Mouse (Mus musculus) hindbrain, embryonic 10.5 days (tissue): ENCODE data around the gene Ccdc83. TPM values are rescaled to one million over a fixed set of nuclear protein-coding genes. Genes with fewer than 3 reads are reported as not detected.

Experiments
- DNase-seq: peaks from one replicate; pipeline ENCODE4 v3.0.0-alpha.2; 2017; ENCODE audit warnings: low spot score
- H3K27ac ChIP-seq: fragments of 300-500 bp; sonication (generic); 2 replicates; pipeline ENCODE4 v1.5.1; 2016; ENCODE audit warnings: mild to moderate bottlenecking, moderate library complexity
- H3K27me3 ChIP-seq: fragments of 300-500 bp; sonication (generic); 2 replicates; pipeline ENCODE4 v1.6.1; 2016; ENCODE audit warnings: mild to moderate bottlenecking; ENCODE audit not compliant: poor library complexity, insufficient read depth, severe bottlenecking
- H3K36me3 ChIP-seq: fragments of 300-500 bp; sonication (generic); 2 replicates; pipeline ENCODE4 v1.6.1; 2016; ENCODE audit warnings: mild to moderate bottlenecking, moderate library complexity
- H3K4me1 ChIP-seq: fragments of 300-500 bp; sonication (generic); replicated peaks from 2 replicates; pipeline ENCODE4 v1.6.1; 2016; ENCODE audit warnings: mild to moderate bottlenecking
- H3K4me3 ChIP-seq: fragments of 300-500 bp; sonication (generic); 2 replicates; pipeline ENCODE4 v1.5.1; 2016; ENCODE audit warnings: mild to moderate bottlenecking, moderate library complexity
- H3K9me3 ChIP-seq: fragments of 300-500 bp; sonication (generic); 2 replicates; pipeline ENCODE4 v1.6.1; 2016; ENCODE audit warnings: mild to moderate bottlenecking, moderate library complexity
- WGBS: fragments of 180-500 bp; shearing (Covaris S2); methylation state at CpG from one replicate; pipeline ENCODE4 v1.1.7; 2016; 5-methylcytosine and 5-hydroxymethylcytosine counted together
- polyA plus RNA-seq: library from polyadenylated mRNA; unstranded; fragments of >200 nt; fragmentation: Nextera tagmentation; extraction: Ambion mirVana; gene quantifications from 2 replicates; pipeline ENCODE4 v1.2.1, GENCODE M21; 2016

The Ccdc83 gene
- not detected in 2 replicates for polyA plus RNA-seq

DNA sequence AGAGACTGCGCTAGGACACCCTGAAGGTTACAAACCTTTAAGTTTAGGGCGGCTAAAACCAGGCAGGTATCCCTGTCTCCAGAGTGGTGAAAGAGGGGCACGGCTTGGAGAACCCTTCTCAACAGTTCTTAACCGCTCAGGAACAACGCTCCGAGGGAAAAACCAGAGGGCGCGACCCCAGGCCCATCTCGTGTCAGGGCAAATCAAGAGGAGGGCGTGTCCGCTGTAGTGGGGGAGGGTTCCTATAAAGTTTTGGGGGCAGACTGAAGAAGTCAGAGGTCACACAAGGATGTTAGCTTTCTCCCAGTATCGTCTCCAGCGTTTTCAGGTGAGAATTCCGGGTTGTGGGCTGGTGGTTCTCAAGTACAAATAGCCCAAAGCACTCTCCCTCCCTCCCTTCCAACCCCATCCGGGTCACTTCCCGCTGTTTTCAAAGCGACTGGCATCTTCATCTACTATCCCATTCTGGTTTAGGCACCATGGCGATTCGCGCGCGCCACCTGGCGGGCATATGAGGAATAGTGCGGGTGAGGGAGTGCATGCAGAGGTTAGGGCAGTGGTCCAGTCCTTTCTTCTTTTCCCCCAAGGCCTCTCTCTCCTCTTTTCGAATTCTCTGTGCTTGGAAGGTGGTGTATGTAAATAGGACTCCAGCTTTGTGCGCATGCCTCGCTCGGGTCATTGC is at the start of gene Ccdc83:
Gene Ccdc83 (minus strand): TSS at position 489 of the 682 bp plus-strand sequence.
- DNase-seq: peak; percentile 88
- Histone ChIP-seq H3K27me3 (no peaks in the 10 kb centered on the region), H3K36me3 (no peaks in the 10 kb centered on the region), H3K27ac (peak within 1 kb of the TSS; percentile 80), H3K4me1 (peaks cover 17% of the 10 kb centered on the region), H3K4me3 (peak within 1 kb of the TSS; percentile 44), H3K9me3 (no peaks in the 10 kb centered on the region)
- WGBS: 7% methylated on average over 28 of the region's 28 CpGs

DNA sequence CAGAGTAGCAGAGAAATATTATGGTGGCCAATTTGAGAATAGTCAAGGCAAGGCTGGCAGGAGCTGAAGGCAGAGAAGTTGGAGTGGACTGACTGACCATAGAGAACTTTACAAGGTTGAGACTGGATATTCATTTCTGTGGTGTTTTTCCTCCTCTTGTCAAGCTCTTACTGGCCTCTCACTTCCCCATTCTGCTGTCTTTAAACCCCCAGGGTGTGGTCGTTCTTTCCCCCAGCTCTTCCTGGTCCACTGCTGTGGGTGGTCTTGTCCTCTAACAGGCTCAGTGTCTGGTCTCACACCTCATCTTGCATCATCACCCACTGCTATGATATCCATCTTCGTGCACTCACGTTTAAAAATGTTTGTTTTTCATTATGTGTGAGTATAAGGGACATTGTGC is 47.8 kb upstream of the Ccdc83 start:
- Histone ChIP-seq H3K9me3 (no peaks in the 10 kb centered on the region), H3K4me1 (no peaks in the 10 kb centered on the region), H3K36me3 (no peaks in the 10 kb centered on the region), H3K4me3 (no peak overlapping the region), H3K27ac (no peak overlapping the region), H3K27me3 (no peaks in the 10 kb centered on the region)
- 80% methylated on average over 3 of the region's 3 CpGs for WGBS
- DNase-seq: no peak

DNA sequence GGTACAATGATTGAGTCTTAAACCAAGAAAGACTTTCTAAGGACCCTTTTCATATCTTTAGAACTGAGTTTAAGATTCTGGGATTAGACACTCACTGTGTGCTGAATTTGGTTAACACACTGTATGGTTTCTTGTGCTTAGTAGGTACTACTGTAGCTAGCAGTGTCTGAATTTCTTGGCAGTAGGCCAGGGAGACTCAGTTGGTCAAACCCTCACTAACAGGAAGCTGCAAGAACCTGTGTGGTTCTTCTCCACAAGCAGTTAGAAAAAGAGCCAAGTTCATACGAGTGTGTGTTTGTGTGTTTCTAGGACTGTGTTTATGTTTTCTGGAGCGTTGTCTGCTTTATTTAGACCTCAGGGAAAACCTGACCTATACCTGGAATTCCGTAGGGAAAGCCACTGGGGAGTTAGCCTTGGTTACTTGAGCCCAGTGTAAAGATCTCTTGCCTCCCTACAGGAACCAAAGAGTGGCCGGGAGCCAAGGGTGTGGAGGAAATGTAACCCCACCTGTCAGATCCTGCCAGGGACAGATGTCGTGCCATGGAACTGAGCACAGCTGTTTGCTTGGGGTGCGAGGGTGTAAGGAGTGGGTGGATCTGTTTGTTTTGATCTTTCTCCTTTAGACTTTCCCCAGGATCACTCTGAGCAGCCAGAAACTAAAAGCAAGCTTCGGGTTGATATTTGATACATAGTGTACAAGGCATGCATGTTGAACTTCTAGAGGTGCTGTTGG is 46.7 kb upstream of the Ccdc83 start:
- WGBS: 71% methylated on average over 7 of the region's 7 CpGs
- Histone ChIP-seq H3K27me3 (0 out of 2 replicates have a peak, but pooled peaks cover 7% of the 10 kb centered on the region), H3K4me3 (no peak overlapping the region), H3K36me3 (no peaks in the 10 kb centered on the region), H3K9me3 (no peaks in the 10 kb centered on the region), H3K4me1 (peaks cover 1% of the 10 kb centered on the region; the same call in 1 of the 2 replicates), H3K27ac (no peak overlapping the region)
- DNase-seq: no peak

- no peak overlapping the region for H3K4me3 ChIP-seq
- H3K4me1 ChIP-seq: peaks cover 28% of the 10 kb centered on the region
- H3K27ac ChIP-seq: no peak overlapping the region
- H3K36me3 ChIP-seq: no peaks in the 10 kb centered on the region
- no peaks in the 10 kb centered on the region for H3K9me3 ChIP-seq
- DNase-seq: no peak
- peaks cover 22% of the 10 kb centered on the region for H3K27me3 ChIP-seq
- WGBS: 78% methylated on average over 6 of the region's 6 CpGs
These were observed 42.4 kb upstream of the Ccdc83 start for GRCm38 (mm10) chr7:90308003-90308402.

GRCm38 (mm10) chr7:90306968-90307367 is 41.4 kb upstream of the Ccdc83 start:
- peaks cover 37% of the 10 kb centered on the region for H3K4me1 ChIP-seq
- H3K27me3 ChIP-seq: peaks cover 30% of the 10 kb centered on the region
- no peaks in the 10 kb centered on the region for H3K36me3 ChIP-seq
- 82% methylated on average over 1 of the region's 1 CpGs for WGBS
- peak overlapping the region; percentile 70 for H3K27ac ChIP-seq
- no peak overlapping the region for H3K4me3 ChIP-seq
- DNase-seq: no peak
- H3K9me3 ChIP-seq: no peaks in the 10 kb centered on the region

DNA sequence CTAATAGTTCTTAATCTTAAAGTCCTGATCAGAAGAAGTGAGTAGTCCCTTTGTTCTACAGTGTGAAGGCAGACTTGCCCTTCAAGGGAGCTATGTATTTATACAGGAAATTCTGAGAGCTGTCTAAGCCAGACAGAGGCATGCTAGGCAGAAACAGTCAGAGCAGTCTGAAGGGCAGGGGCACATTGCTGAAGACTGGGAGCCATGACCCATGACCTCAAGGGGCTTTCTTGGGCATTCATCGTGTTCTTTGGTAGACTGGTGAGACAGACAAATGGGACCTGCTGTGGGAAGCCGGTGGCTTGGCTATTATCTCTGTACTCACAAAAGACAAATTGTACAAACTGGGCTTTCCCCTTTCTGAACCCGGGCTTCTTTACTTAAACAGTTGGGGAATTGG is 40.5 kb upstream of the Ccdc83 start:
- Histone ChIP-seq H3K4me3 (no peak overlapping the region), H3K4me1 (peaks cover 37% of the 10 kb centered on the region), H3K27me3 (peaks cover 38% of the 10 kb centered on the region), H3K36me3 (no peaks in the 10 kb centered on the region), H3K27ac (peak overlapping the region; percentile 67; the same call in 1 of the 2 replicates), H3K9me3 (no peaks in the 10 kb centered on the region)
- WGBS: 12% methylated on average over 3 of the region's 3 CpGs
- peak; percentile 79 for DNase-seq

GRCm38 (mm10) chr7:90302647-90303552 is 37.3 kb upstream of the Ccdc83 start:
- Histone ChIP-seq H3K4me1 (peaks cover 37% of the 10 kb centered on the region), H3K27me3 (peaks cover 52% of the 10 kb centered on the region), H3K4me3 (peak overlapping the region; percentile 72), H3K36me3 (no peaks in the 10 kb centered on the region), H3K27ac (peak overlapping the region; percentile 84), H3K9me3 (no peaks in the 10 kb centered on the region)
- 5% methylated on average over 27 of the region's 27 CpGs for WGBS
- peak; percentile 29 for DNase-seq

GRCm38 (mm10) chr7:90301942-90302646 is 36.5 kb upstream of the Ccdc83 start, which contains the start of gene Sytl2:
Sytl2 (plus strand) TSS chr7:90302252.
- H3K4me3 ChIP-seq: peak within 1 kb of the TSS; percentile 72
- no peaks in the 10 kb centered on the region for H3K36me3 ChIP-seq
- H3K9me3 ChIP-seq: no peaks in the 10 kb centered on the region
- H3K27me3 ChIP-seq: peaks cover 49% of the 10 kb centered on the region
- H3K27ac ChIP-seq: peak within 1 kb of the TSS; percentile 84
- peaks cover 34% of the 10 kb centered on the region for H3K4me1 ChIP-seq
- DNase-seq: peak; percentile 59
- WGBS: 2% methylated on average over 43 of the region's 43 CpGs

DNA sequence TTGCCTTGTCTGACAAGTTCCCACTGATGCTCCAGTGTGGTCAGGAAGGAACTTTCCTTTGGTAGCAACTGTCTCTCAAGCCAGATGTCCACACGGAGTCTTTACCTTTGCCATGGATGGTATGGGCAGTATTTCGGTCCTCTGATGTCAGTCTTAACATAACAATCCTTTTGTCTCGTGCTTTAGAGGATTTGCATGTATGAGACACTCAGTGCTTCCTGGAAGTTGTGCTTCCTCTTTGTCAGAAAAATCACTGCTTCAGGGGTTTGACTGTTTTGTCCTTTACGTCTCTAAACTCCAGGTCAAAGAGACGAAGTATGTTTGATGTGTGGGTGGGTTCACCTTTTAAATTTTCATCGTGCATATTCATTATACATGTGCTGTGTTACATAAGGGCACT is 26.3 kb upstream of the Ccdc83 start:
- WGBS: 86% methylated on average over 6 of the region's 6 CpGs
- DNase-seq: no peak

DNA sequence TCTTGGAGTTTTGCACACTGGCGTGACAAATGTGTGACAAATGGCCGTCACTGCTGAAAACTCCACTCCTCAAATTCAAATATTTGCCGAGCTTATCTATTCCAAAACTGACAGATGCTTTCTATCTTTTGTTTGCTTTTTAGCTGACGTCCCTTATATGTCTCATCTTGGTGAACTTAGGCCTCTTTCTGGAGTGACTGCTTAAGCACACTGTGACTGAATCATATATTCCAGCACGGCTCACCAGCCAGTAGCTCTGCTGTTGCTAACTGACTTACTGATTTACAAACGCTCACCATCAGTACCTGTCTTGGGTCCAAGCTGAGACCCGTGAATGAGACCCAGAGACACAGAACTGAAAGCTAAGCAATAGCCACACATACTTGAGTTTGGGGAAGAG is 19.2 kb upstream of the Ccdc83 start:
- no peak overlapping the region for H3K4me3 ChIP-seq
- H3K27ac ChIP-seq: no peak overlapping the region
- no peaks in the 10 kb centered on the region for H3K9me3 ChIP-seq
- H3K27me3 ChIP-seq: no peaks in the 10 kb centered on the region
- no peaks in the 10 kb centered on the region for H3K36me3 ChIP-seq
- WGBS: 70% methylated on average over 7 of the region's 7 CpGs
- no peak for DNase-seq
- H3K4me1 ChIP-seq: no peaks in the 10 kb centered on the region

More for the DNA sequence above, 26.3 kb upstream of the Ccdc83 start:
- Histone ChIP-seq H3K4me3 (no peak overlapping the region), H3K9me3 (no peaks in the 10 kb centered on the region), H3K36me3 (no peaks in the 10 kb centered on the region), H3K27ac (no peak overlapping the region), H3K27me3 (no peaks in the 10 kb centered on the region), H3K4me1 (no peaks in the 10 kb centered on the region)

GRCm38 (mm10) chr7:90282786-90283185 is 17.2 kb upstream of the Ccdc83 start:
- DNase-seq: no peak
- no peak overlapping the region for H3K4me3 ChIP-seq
- 96% methylated on average over 1 of the region's 1 CpGs for WGBS
- H3K27ac ChIP-seq: no peak overlapping the region
- H3K9me3 ChIP-seq: no peaks in the 10 kb centered on the region
- H3K27me3 ChIP-seq: no peaks in the 10 kb centered on the region
- H3K36me3 ChIP-seq: no peaks in the 10 kb centered on the region
- H3K4me1 ChIP-seq: no peaks in the 10 kb centered on the region
